Mouse (Mus musculus): ENCODE results near the gene Pitpnc1. TPM values are rescaled to one million over a fixed set of nuclear protein-coding genes. Genes with fewer than 3 reads are reported as not detected.

Gene Pitpnc1
- polyA plus RNA-seq, 2 experiments: 3.0 to 5.8 TPM

DNA sequence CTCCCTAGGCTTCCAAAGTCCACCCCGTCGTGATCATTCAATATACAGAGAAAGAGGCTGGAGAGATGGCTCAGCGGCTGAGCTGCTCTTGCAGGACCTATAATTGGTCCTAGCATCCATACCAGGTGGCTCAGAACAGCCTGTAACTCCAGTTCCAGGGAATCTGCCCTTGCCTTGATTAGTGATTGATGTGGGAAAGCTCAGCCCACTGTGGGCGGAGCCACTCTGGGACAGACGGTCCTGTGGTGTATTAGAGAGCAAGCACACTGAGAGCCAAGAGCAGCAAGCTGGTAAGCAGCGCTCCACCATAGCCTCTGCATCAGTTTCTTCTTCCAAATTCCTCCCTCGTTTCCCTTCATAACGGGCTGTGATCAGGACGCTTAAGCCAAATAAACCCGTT, 150.6 kb downstream of the Pitpnc1 start:
- H3K27ac ChIP-seq: no peak overlapping the region
- WGBS (ENCODE audit: insufficient replicate concordance): 70% methylated on average over 10 of the region's 10 CpGs
- no peak overlapping the region for H3K4me3 ChIP-seq (ENCODE audit: insufficient read depth in 1 of 2, low read depth in 2 of 2, low read length in 2 of 2)
- no peaks in the 10 kb centered on the region for H3K9me3 ChIP-seq (ENCODE audit: control insufficient read depth, low read length)
- ATAC-seq (ENCODE audit: insufficient read depth) (no peak), DNase-seq (ENCODE audit: low read depth in 3 of 3, low spot score in 3 of 3) (no peak)
- no peaks in the 10 kb centered on the region for H3K36me3 ChIP-seq (replicated peaks; ENCODE audit: control insufficient read depth, insufficient read depth, low read depth)
- TF ChIP-seq CTCF (IDR thresholded peaks at IDR 0.05; ENCODE audit: low read depth) (no peak), EP300 (IDR thresholded peaks at IDR 0.05; ENCODE audit: low read depth) (no peak)
- H3K9ac ChIP-seq (replicated peaks): no peak overlapping the region
- H3K4me1 ChIP-seq (replicated peaks; ENCODE audit: control insufficient read depth in 2 of 2, insufficient read depth in 2 of 2, low read length in 1 of 2): 0 out of 4 replicates have a peak, but pooled peaks cover 0 to 8% of the 10 kb centered on the region in 2 experiments
- H3K27me3 ChIP-seq (ENCODE audit: control insufficient read depth, insufficient read depth, low read length): no peaks in the 10 kb centered on the region
- H3K4me2 ChIP-seq (ENCODE audit: low read depth): no peak overlapping the region

DNA sequence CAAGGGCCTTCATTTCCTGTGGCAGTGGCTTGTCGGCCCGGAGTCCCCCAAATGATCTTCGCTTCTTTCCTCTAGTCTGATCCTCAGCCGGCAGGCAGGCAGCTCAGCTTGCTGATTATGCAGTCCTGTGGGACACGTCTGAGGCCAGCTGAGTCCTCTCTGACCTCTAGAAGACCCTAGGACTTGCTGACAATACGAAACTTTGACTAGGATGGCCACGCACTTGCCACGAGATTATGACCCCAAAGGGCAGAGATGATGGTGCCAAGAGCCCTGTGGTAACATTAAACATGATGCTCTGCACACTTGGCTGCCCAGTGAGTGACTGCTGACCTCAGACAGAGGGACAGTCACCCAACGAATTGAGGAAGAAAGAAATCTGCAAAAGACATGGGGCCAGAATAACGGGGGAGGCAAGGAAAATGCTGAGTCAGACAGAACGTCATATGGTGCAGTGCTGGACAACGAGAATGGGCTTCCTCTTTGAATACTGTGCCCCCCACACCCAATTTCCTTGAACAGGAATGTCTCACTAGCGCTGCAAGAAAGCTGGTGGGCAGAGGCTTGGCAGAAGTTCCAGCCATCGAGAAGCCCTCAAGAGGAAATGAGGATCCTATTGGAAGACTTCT, 152.7 kb downstream of the Pitpnc1 start:
- H3K27me3 ChIP-seq (ENCODE audit: control insufficient read depth, insufficient read depth, low read length): no peaks in the 10 kb centered on the region
- no peak overlapping the region for H3K9ac ChIP-seq (replicated peaks)
- H3K27ac ChIP-seq: no peak overlapping the region
- 49% methylated on average over 14 of the region's 14 CpGs for WGBS (ENCODE audit: insufficient replicate concordance)
- no peak for TF ChIP-seq CTCF (IDR thresholded peaks at IDR 0.05; ENCODE audit: low read depth)
- TF ChIP-seq EP300 (IDR thresholded peaks at IDR 0.05; ENCODE audit: low read depth): no peak
- H3K4me3 ChIP-seq (ENCODE audit: insufficient read depth in 1 of 2, low read depth in 2 of 2, low read length in 2 of 2): no peak overlapping the region
- no peaks in the 10 kb centered on the region for H3K36me3 ChIP-seq (replicated peaks; ENCODE audit: control insufficient read depth, insufficient read depth, low read depth)
- DNase-seq (ENCODE audit: low read depth in 3 of 3, low spot score in 3 of 3): no peak
- ATAC-seq (ENCODE audit: insufficient read depth): peak; percentile 56
- H3K9me3 ChIP-seq (ENCODE audit: control insufficient read depth, low read length): no peaks in the 10 kb centered on the region
- no peak overlapping the region for H3K4me2 ChIP-seq (ENCODE audit: low read depth)
- H3K4me1 ChIP-seq (replicated peaks; ENCODE audit: control insufficient read depth in 2 of 2, insufficient read depth in 2 of 2, low read length in 1 of 2): 0 out of 4 replicates have a peak, but pooled peaks cover 0 to 8% of the 10 kb centered on the region in 2 experiments

DNA sequence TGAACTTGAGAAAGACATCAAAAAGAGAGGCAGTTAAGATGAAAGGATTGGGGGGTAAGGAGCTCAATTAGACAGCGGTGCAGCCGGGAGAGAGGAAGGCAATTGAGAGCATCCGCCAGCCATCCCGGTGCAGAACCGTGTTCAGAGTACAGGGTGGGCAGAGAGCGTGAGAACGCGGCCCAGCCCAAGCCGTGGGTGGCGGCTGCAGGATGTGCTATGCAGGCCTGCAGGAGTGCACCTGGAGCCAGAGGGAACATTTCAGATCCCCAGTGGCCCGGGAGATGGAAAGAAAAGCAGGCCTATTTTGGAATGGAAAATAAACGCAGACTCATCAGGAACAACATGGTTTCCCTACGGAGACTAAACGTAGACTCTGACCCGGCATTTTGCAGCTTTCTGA, 155.0 kb downstream of the Pitpnc1 start:
- H3K9me3 ChIP-seq (ENCODE audit: control insufficient read depth, low read length): no peaks in the 10 kb centered on the region
- no peaks in the 10 kb centered on the region for H3K27me3 ChIP-seq (ENCODE audit: control insufficient read depth, insufficient read depth, low read length)
- H3K4me2 ChIP-seq (ENCODE audit: low read depth): no peak overlapping the region
- H3K4me1 ChIP-seq (replicated peaks; ENCODE audit: control insufficient read depth in 2 of 2, insufficient read depth in 2 of 2, low read length in 1 of 2): 0 out of 4 replicates have a peak, but pooled peaks cover 0 to 15% of the 10 kb centered on the region in 2 experiments
- ATAC-seq (ENCODE audit: insufficient read depth) (no peak), DNase-seq (ENCODE audit: low read depth in 3 of 3, low spot score in 3 of 3) (no peak)
- 84% methylated on average over 15 of the region's 15 CpGs for WGBS (ENCODE audit: insufficient replicate concordance)
- no peak overlapping the region for H3K27ac ChIP-seq
- no peak for TF ChIP-seq EP300 (IDR thresholded peaks at IDR 0.05; ENCODE audit: low read depth)
- no peaks in the 10 kb centered on the region for H3K36me3 ChIP-seq (replicated peaks; ENCODE audit: control insufficient read depth, insufficient read depth, low read depth)
- H3K9ac ChIP-seq (replicated peaks): no peak overlapping the region
- H3K4me3 ChIP-seq (ENCODE audit: insufficient read depth in 1 of 2, low read depth in 2 of 2, low read length in 2 of 2): no peak overlapping the region

DNA sequence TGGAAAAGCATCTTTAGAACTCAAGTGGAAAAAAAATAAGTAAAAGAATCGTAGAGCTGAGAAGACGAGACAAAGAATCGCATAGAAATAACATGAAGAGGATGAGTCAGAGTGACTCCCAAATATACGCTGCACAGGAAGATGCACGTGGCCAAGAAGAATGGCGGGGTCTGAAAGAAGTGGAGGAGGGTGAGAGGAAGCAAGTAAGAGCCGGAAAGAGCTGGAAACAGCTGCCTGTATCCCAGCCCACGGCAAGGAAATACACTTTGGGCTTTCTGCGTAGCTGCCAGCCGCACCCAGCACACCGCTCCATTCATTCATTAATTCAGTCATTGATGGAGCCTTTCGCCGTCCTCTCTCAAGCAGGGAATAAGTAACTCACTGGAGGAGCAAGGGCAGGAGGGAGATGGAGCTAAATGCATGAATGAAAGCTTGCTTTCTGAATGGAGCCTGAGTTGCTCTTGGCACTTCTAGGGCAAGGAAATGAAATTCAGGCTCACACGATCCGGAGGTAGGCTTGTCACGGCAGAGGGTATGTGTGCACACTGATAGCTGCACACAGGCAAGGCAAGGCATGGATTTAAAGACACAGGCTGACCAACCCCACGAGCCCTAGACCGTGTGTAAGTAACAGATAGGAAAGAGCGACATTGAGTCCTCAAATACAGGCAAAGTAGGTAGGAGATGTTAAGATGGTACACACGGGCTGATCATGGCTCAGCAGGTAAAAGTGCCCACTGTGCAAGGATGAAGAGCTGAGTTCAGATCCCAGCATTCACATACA, 160.0 kb downstream of the Pitpnc1 start:
- H3K27ac ChIP-seq: no peak overlapping the region
- ATAC-seq (ENCODE audit: insufficient read depth): peak; percentile 52; the same call in 1 of the 2 replicates
- 49% methylated on average over 20 of the region's 20 CpGs for WGBS (ENCODE audit: insufficient replicate concordance)

DNA sequence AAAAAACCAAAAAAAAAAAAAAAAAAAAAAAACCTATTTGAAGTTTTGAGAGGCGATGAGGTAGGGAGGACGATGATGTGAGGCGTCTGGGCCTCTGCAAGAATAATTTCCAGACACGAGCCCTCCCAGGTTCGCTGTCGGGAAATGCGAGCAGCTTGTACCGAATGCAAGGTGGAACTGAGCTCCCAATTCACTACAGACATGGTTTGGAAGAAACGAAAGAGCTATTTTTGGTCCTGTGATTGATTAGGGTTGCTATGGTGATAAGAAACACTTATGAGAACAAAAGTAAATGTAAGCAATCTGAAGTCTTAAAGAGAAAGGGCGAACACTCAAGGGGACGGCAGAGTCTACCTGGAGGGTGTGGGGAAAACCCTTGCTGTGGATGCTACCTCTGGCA, 164.3 kb downstream of the Pitpnc1 start:
- Histone ChIP-seq H3K36me3 (replicated peaks; ENCODE audit: control insufficient read depth, insufficient read depth, low read depth) (no peaks in the 10 kb centered on the region), H3K9me3 (ENCODE audit: control insufficient read depth, low read length) (no peaks in the 10 kb centered on the region), H3K4me1 (replicated peaks; ENCODE audit: control insufficient read depth in 2 of 2, insufficient read depth in 2 of 2, low read length in 1 of 2) (0 out of 4 replicates have a peak, but pooled peaks cover 0 to 6% of the 10 kb centered on the region in 2 experiments), H3K27me3 (ENCODE audit: control insufficient read depth, insufficient read depth, low read length) (no peaks in the 10 kb centered on the region), H3K4me2 (ENCODE audit: low read depth) (no peak overlapping the region), H3K27ac (no peak overlapping the region), H3K4me3 (ENCODE audit: insufficient read depth in 1 of 2, low read depth in 2 of 2, low read length in 2 of 2) (no peak overlapping the region), H3K9ac (replicated peaks) (no peak overlapping the region)
- 82% methylated on average over 11 of the region's 11 CpGs for WGBS (ENCODE audit: insufficient replicate concordance)
- no peak for DNase-seq (ENCODE audit: low read depth in 3 of 3, low spot score in 3 of 3)
- no peak for TF ChIP-seq CTCF (IDR thresholded peaks at IDR 0.05; ENCODE audit: low read depth)
- TF ChIP-seq EP300 (IDR thresholded peaks at IDR 0.05; ENCODE audit: low read depth): no peak
- ATAC-seq (ENCODE audit: insufficient read depth): no peak

More for the DNA sequence above, 160.0 kb downstream of the Pitpnc1 start:
- H3K4me2 ChIP-seq (ENCODE audit: low read depth): no peak overlapping the region
- TF ChIP-seq EP300 (IDR thresholded peaks at IDR 0.05; ENCODE audit: low read depth): no peak
- no peak for TF ChIP-seq CTCF (IDR thresholded peaks at IDR 0.05; ENCODE audit: low read depth)
- no peaks in the 10 kb centered on the region for H3K9me3 ChIP-seq (ENCODE audit: control insufficient read depth, low read length)
- no peak overlapping the region for H3K9ac ChIP-seq (replicated peaks)
- H3K4me3 ChIP-seq (ENCODE audit: insufficient read depth in 1 of 2, low read depth in 2 of 2, low read length in 2 of 2): no peak overlapping the region
- no peaks in the 10 kb centered on the region for H3K36me3 ChIP-seq (replicated peaks; ENCODE audit: control insufficient read depth, insufficient read depth, low read depth)
- DNase-seq (ENCODE audit: low read depth in 3 of 3, low spot score in 3 of 3): no peak
- 0 out of 4 replicates have a peak, but pooled peaks cover 0 to 7% of the 10 kb centered on the region in 2 experiments for H3K4me1 ChIP-seq (replicated peaks; ENCODE audit: control insufficient read depth in 2 of 2, insufficient read depth in 2 of 2, low read length in 1 of 2)
- H3K27me3 ChIP-seq (ENCODE audit: control insufficient read depth, insufficient read depth, low read length): no peaks in the 10 kb centered on the region
